Mouse (Mus musculus): Measurements from ENCODE around the gene Ado.

Gene Ado

DNA sequence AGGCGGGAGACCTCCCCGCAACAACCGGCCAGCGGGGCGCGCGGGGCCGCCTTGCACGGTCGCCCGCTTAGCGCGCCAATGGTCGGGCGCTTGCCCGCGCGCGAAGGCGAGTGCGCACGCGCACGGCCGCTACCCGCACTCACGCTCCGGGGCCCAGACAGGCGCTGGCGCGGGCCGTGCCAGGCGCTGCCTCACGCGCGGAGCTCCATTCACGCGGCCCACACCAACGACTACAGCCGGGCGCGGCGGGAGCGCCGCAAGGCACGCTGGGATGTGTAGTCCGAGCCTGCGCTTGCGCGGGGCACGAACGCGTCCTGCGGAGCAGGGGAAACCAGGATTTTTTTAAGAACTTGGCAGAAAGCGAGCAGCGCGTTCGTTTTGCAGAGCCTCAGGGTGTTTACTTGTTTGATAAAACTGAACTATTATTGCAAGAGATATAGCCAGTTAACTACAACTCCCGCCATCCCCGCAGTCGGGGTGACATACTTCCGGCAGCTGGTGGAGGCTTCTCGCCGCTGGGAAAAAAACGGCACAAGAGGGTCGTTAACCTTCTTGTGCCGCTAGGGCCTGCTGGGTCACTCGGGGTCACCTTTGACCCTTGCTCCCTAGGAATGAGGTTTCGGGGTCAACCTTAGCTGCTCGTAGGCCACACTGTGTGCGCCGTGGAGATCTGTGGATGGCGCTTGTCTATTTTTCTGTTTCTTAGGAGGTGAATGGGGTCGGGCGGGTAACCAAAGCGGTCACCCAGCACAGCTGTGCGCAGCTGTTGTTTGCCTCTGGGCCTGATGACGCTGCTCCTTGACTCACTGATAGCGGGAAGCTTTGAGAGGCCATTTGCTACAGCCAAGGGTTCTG, at the start of gene Ado:
TSS of gene Ado (minus strand) at position 79 of the 855 bp plus-strand sequence.
- peak; percentile 90 for DNase-seq (ENCODE audit: low read depth)

DNA sequence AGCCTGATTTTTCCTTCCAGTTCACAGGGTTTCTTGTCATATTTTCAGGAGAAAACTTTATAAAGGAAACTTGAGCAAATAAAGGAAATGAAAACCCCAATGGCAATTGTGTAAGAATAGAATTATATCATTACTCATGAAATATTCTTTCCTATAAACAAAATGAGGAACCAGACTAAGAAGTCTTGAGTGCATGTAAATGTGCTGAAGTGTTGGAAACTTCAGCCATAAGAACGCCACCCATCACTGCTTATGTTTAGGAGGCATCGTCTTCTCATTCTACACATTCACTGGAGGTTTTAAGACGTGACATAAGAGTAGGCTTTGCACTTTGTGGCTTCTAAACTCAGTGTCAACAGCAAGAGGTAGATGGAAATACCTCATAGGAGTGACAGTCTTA, 46.5 kb upstream of the Ado start:
- no peak for DNase-seq (ENCODE audit: low read depth)

DNA sequence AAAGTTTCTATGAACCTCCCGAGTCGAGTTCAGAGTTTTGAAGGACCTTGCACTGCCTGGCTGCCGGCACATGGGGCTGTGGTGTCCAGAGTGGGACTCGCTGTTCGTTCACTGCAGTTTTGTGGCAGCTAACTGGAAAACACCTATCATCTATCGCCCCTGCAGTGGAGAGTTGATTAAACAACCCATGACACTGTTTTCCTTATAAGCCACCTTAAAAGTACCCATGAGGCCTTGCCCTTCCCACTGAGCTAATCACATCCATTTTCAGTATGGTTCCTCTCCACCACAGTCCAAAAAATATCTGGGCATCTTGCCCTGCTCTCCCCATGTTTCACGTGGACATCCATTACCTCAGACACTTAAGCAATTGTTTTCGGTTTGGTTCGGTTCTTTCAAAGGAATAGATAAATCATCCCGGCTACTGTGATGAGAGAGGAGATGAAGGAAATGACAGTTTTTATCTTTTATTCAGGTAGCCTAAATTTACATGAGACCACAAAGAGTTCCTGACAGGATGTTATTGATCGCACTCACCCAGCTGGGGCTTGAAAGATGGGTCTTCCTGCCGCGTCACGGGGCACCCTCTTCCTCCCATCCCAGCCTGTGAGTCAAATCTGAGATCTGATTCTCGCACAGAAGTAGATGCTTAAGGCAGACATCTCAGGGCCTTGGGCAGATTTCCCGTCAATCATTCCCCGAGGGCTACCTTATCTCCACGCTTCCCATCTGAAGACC, 37.3 kb upstream of the Ado start:
- DNase-seq (ENCODE audit: low read depth) = peak; percentile 86

DNA sequence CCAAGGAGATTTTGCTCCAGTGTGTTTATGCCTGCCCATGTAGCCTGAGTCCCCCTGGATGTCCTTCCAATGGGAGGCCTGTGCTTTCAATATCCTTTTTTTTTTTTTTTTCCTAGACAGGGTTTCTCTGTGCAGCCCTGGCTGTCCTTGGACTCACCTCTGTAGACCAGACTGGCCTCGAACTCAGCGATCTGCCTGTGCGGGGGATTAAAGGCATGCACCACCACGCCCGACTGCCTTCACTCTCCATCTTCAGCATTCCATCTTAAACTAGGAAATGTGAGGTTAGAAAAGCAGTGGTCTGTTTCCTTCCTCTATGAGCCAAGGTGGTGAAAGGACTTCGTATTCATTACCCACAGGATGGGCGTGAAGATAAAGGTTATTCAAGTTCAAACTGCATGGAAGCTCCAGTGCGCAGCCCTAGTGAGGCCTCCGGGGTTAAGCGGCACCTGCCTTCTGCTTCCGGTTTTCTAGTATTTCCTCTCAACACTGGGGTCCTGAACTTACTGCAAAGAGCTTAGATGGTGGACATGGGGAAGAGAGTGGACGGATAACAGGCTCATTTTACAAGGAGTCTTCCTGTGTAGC, 33.0 kb upstream of the Ado start:
- peak; percentile 70 for DNase-seq (ENCODE audit: low read depth)

DNA sequence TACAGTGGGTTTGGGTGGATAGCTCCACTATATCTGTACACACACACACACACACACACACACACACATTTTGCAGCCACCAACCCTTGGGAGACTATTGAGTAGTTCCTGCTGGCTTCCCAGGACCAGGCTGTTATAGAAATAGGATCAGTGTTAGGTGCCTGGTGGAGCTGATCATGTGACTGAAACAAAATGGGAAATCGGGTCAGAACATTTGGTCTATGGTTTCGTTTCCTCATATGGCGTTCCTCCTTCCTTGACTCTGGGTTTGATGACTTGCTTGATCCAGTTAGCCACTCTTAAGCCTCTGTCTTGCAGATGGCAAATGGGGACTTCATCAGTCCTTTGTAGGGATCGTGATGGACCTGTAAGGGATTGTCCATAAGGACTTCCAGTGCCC, 31.1 kb upstream of the Ado start:
- no peak for DNase-seq (ENCODE audit: low read depth)

DNA sequence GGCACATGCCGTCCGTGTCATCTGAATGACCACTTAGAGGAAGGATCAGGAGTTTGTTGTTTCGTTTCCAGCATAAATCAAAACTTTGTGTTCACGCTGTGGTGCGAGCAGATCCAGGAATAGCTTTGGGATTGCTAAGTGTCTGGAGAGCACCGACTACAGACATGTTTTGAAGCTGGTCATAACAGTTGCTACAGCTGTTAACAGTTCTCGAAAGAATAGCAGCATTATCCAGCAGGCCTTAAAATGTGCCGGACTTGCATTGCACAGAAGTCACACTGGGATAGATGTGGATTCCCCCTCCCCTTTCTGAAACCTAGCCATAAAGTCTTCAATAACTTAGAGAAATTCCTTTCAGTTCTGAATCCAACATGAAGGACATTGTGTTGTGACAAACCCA, 24.6 kb upstream of the Ado start:
- no peak for DNase-seq (ENCODE audit: low read depth)

DNA sequence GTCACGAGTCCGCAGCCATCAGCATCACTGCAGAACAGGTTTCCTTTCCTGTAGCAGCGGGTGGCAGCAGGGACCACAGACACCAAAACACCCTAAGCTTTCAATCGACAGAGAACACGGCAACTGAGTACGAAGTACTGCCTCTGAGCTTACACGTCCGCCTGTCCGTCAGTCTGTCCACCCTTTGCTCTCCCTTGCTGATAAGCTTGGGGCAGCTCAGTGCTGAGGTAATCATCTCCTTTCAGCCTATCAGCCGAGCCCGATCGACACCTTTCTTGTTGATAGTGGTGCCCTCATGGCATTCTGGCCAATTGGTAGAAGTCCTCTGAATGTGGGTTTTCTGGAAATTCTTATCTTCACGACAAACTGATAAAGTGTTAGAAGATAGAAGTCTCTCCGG, 22.7 kb upstream of the Ado start:
- no peak for DNase-seq (ENCODE audit: low read depth)

DNA sequence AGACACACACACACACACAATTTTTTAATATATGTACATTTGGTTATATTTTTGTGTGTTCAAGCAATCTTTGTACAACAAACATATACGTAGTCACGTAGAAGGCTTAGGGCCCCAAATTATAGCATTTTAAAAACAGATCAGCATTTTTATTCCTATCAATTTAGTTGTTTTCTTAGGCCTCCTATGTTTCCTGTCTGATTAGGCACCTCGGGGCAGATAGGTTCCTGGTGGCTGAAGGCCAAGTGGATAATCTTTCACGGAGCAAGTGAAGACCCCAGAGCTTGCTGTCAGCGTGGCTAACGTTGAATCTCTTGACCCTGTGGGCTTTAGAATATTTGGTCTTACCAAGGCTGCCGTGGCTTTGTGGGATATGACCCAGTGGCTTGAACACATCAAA, 20.8 kb upstream of the Ado start:
- DNase-seq (ENCODE audit: low read depth) = no peak

DNA sequence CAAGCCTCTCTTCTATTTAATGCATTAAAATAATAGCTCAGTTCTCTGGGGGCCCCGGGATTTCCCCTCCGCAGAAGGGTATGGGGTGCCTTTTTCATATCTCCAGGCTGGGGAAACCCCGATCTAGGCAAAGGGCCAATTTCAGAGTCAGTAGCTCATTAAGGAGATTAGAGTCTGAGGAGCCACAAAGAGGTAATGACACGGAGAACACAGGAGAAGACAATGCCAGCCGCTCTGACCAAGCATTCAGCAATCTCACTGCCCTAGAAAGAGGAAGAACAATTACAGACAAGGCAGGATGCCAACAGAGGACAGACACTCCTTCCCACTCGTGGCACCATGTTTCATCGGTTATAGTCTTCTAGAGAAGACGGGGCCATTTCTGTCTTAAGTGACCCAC, 17.3 kb upstream of the Ado start:
- no peak for DNase-seq (ENCODE audit: low read depth)

DNA sequence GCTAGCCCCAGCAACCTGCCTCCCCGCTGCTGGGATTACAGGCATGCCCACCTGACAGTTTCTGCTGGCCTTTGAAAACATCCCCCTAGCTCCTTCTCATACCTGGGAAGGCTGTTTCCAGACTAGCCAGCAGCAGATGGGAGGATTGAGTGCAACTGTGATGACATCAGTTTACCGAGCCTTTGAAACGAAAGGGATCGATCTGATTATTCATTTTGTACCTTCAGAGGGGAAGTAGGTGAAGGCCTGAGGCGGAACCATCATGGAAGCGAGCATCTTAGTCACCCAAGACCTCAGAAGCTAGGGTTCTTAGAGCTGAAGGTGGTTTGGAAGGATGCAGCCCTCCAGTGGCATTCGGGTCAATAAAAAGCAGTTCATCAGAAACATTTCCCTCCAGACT, 15.8 kb upstream of the Ado start:
- DNase-seq (ENCODE audit: low read depth) = no peak

DNA sequence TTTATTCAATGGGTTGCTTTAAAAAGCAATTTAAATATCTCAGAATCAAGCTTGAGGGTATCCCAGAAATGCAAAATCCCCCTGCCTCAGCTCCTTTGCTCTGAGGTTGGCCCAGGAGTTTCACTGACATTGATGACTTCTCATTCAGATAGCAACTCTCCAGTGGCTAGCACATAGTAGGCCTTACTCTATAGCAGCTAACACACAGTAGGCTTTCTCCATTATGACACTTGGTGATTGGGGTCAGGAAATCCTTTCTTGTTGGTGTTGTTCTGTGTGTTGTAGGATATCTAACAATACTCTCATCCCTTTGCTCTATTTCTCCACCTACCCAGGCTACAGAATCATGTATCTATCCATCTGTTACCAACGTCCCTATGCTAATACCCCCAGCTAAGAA, 12.4 kb upstream of the Ado start:
- DNase-seq (ENCODE audit: low read depth) = no peak

DNA sequence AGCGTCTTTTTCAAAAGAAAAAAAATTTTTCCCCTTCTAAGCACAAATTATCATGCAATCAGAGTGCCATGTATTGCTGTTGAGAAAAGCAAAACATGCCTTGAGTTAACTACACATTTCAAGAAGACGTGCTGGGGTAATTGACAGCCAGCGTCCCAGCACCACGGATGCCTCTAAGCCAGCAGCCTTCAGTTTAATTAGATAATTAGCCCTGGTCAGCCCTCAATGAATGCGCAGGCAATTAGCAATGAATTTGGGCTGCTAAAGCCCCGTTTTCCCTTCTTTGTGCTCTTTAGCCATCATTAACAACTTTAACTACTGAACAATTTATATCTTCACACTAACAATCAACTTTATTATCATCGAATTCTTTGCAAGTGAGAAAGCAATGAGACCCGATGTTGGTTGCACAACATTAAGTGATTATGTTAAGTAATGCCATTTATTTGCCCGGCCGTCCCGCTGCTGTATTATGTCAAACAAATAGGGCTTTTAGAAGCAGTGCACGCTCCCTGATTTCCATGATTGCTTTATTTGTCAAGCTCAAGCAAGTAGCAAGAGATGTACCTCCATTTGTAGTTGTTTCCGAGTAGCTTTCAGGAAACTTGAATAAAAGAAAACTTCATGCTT, 11.1 kb upstream of the Ado start:
- DNase-seq (ENCODE audit: low read depth) = no peak

DNA sequence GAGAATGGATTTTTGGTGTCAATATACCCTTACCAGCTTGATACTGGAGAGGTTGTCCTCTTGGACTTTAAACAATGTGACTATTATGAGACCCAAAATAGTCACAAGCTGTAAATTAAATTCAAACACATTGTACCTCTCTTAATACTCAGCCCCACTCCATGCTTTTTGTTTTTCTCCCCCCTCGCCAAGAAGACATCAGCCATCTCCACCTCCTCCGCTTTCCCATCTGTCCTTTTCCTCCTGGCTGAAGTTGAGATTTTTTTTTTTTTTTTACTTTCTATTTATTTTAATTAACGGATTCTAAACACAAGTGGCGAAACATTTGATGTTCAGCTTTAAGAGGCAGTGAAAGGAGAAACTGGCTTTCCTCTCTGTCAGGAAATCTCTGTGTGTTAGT, 9.3 kb upstream of the Ado start:
- DNase-seq (ENCODE audit: low read depth) = no peak

DNA sequence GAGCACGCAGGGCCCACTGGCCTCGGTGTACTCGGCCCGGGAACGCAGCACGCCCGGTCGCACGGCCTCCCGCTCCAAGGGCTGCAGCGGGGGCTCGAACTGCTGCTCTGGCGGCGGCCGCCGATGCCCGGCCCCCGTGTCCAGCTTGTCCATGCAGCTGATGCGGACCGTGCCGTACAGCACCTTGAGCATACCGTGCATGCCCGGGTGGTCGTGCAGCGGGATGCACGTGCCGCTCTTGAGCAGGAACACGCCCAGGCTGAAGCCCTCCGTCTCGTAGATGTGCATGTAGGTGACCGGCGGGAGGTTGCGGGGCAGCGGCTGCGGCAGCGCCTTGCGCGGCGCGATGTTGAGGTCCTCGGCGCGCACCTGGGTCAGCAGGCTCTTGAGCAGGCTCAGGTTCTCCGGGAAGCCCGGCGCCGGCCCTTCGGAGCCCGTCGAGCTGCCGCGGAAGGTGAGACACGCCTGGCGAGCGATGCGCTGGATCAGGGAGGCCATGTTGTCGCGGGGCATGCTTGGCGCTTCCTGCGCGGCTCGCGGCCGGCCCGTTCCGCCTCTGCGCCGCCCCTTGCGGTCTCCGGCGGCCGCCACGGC, 397 bp downstream of the Ado start:
- peak; percentile 76 for DNase-seq (ENCODE audit: low read depth)

DNA sequence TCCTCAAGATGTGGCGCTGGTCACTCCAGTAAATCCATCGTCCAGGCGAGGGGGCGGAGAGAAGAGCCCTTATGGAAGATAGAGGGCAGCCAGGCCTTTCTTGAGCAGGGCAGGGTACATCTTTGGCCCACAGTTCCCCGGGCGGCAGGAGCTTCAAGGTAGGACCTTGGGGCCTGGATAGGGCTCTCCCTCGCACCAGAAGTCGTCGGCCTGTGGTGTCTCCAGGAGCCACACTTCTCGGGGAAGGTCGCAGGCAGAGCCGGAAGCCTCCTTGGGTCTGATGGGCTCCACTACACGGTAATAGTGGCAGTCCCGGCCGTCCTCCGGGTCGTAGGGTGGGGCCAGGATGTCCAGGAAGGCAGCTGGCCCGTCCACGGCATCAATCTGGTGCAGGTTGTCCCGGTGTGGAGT, 900 bp downstream of the Ado start:
- peak; percentile 41 for DNase-seq (ENCODE audit: low read depth)

DNA sequence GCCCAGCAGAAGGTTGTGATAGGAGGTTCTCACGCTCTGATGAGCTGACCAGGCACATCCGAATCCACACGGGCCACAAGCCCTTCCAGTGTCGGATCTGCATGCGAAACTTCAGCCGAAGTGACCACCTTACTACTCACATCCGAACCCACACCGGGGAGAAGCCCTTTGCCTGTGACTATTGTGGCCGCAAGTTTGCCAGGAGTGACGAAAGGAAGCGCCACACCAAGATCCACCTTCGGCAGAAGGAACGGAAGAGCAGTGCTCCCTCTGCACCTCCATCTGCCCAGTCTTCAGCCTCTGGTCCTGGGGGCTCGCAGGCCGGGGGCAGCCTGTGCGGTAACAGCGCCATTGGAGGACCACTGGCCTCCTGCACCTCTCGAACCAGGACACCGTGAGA, 8.2 kb downstream of the Ado start:
- DNase-seq (ENCODE audit: low read depth) = no peak

DNA sequence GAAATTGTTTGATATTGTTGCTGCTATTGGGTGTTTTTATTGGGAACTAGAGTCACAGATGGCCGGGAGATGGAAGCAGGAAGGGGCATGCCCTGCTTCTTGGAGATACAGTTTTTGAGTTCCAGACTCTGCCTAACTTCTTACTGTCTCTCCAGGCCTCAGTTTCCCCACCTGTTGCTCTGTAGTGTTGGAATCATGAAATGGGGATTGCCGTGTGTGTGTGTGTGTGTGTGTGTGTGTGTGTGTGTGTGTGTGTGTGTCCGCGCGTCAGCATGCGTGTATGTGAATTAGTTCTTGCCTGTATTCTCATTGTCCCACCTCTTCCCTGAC, 9.4 kb downstream of the Ado start:
- DNase-seq (ENCODE audit: low read depth) = no peak

DNA sequence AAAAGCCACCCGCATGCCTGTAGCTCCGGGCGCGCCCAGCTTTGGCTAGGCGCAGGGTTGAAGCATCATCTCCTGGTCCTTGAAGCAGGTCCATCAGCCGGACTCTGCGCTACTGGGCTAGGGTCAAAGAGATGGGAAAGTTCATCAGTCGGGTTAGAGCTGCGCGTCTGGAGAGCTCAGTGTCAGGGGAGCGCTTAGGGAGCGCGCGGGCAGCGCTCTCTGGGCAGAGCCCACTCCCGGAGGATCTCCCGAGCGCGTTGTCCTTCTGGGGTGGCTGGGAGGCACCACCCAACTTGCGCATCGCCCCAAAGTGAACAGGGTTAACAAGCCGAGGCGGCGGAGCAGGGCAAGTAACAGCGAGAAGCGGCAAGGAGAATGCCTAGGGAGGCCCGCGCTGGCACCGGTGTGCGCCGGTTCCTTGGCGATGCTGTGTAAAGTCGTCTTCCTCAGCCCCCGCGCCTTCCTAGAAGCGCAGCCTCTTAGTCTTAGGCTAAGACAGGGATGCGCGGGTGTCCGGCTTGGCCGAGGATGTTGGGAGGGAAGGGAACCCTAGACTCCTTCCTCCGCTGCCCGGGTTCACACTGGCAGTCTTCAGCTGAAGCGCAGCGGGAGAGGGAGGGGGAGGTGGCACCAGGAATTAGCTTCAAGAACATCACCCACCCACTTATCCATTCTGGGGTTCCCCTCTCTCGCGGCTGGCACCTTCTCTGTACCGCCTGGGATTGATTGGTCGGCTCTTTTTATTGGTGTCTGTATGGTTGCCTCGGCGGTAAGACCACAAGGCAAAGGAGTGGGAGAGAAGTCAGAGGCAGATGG, 10.0 kb downstream of the Ado start:
- peak; percentile 64 for DNase-seq (ENCODE audit: low read depth)

DNA sequence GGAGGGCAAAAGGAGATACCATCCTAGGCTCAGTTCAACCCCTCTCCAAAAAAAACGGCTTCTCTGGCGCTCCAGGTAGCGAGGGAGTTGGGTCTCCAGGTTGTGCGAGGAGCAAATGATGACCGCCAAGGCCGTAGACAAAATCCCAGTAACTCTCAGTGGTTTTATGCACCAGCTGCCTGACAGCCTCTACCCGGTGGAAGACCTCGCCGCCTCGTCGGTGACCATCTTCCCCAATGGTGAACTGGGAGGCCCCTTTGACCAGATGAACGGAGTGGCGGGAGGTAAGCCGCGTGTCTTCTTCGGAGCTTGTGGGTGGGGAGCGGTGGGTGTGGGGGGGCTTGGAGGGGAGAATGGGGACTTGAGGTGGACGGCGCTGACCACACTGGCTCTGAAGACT, 10.6 kb downstream of the Ado start:
- no peak for DNase-seq (ENCODE audit: low read depth)

DNA sequence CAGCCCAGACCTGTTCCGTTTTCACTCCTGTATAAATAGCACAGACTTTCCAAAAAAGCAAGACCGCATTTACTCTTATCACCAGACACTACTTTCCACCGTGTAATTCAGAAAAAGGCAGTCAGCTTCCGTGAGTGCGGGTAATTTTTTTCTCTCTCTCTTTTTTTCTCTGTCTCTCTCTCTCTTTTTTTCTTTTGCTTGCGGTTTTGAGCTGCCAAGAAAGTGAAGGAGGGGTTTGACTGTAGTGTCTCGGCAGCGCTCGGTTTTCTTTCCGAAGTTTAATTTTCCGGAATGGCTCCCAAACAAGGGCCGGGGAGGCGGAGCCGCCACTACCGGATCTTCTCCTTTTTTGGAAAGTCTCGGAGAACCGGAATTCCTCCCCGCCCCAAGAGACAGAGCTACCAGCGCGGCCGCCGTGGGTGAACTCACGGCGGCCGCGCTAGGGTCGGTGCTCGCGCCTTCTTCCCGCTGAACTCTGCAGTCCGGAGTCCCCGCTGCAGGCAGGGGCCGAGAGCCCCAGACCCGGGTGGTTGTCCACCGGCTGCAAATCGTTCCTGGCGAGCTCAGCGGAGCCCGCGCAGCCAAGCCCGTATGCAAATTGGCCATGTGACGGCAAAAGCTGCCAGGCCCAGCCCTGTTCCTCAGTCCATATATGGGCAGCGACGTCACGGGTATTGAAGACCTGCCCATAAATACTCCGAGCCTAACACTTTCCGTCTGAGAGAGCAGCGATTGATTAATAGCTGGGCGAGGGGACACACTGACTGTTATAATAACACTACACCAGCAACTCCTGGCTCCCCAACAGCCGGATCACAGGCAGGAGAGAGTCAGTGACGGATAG, 11.4 kb downstream of the Ado start:
- peak; percentile 97 for DNase-seq (ENCODE audit: low read depth)

All from naive thymus-derived CD4-positive, alpha-beta T cell, adult 2 months (primary cell).